In genomic region chr8:54780134-54780942, GRCm38 (mm10) we compare ENCODE assay signal across 8 mouse cellular contexts.
DNase-seq lines count a peak whose midpoint lies in the region; ATAC-seq and TF ChIP-seq lines count a peak whose summit lies in the region.

No protein-coding gene starts in this region.

- H3K4me3 ChIP-seq in intestine, embryonic 16.5 days (ENCODE audit: low read length), result peak overlapping the region; percentile 44
- H3K4me3 ChIP-seq in midbrain, embryonic 10.5 days, result peak overlapping the region; percentile 64
- H3K4me3 ChIP-seq in stomach, postnatal 0 days (ENCODE audit: low read depth, low read length), result peak overlapping the region; percentile 36

- WGBS in intestine, embryonic 16.5 days, result 10% methylated on average over 16 of the region's 16 CpGs
- 8% methylated on average over 16 of the region's 16 CpGs for WGBS in midbrain, embryonic 10.5 days
- WGBS in stomach, postnatal 0 days, result 11% methylated on average over 16 of the region's 16 CpGs

- H3K27me3 ChIP-seq in intestine, embryonic 16.5 days (replicated peaks; ENCODE audit: control insufficient read depth, insufficient read depth, low read length), result no peaks in the 10 kb centered on the region
- H3K27me3 ChIP-seq in midbrain, embryonic 10.5 days (ENCODE audit: low read depth, poor library complexity, severe bottlenecking), result no peaks in the 10 kb centered on the region
- H3K27me3 ChIP-seq in stomach, postnatal 0 days (ENCODE audit: control insufficient read depth, insufficient read depth, low read length), result no peaks in the 10 kb centered on the region

- DNase-seq in brain, adult 2 months (ENCODE audit: low read depth, low spot score), result peak; percentile 31
- peak; percentile 15 to 33 for DNase-seq in cerebellum, postnatal 36 days
- peak; percentile 92 for DNase-seq in heart, adult 11 months
- DNase-seq in left cerebral cortex, postnatal 14 days (ENCODE audit: low spot score in 2 of 2), result peak; percentile 66 to 67
- peak; percentile 82 for DNase-seq in midbrain, embryonic 10.5 days (ENCODE audit: low spot score)
- peak; percentile 54 for DNase-seq in stomach, postnatal 0 days (ENCODE audit: low spot score)

- no peak for TF ChIP-seq EP300 in stomach, postnatal 0 days (optimal IDR thresholded peaks at IDR 0.05)

- intact Hi-C loops in left cerebral cortex, postnatal 14 days (cut with DNase I), result no loop called here

- peak overlapping the region; percentile 52 for H3K9ac ChIP-seq in intestine, embryonic 16.5 days (ENCODE audit: low read depth, low read length)
- 0 out of 2 replicates have a peak overlapping the region, but pooled peaks have one; percentile 38 for H3K9ac ChIP-seq in stomach, postnatal 0 days (ENCODE audit: low read length)

- TF ChIP-seq CTCF in stomach, postnatal 0 days (IDR thresholded peaks at IDR 0.05; ENCODE audit: low read depth), result no peak

- no peaks in the 10 kb centered on the region for H3K4me1 ChIP-seq in intestine, embryonic 16.5 days (ENCODE audit: control insufficient read depth, insufficient read depth, low read length)
- peaks cover 23% of the 10 kb centered on the region for H3K4me1 ChIP-seq in midbrain, embryonic 10.5 days
- H3K4me1 ChIP-seq in stomach, postnatal 0 days (replicated peaks; ENCODE audit: control insufficient read depth, insufficient read depth), result no peaks in the 10 kb centered on the region; the same call in 1 of the 2 replicates

- no peak overlapping the region for H3K27ac ChIP-seq in intestine, embryonic 16.5 days (ENCODE audit: low read length)
- peak overlapping the region; percentile 88 for H3K27ac ChIP-seq in midbrain, embryonic 10.5 days (replicated peaks)
- no peak overlapping the region for H3K27ac ChIP-seq in stomach, postnatal 0 days (replicated peaks)

- H3K36me3 ChIP-seq in intestine, embryonic 16.5 days (ENCODE audit: control insufficient read depth, insufficient read depth, low read length), result no peaks in the 10 kb centered on the region
- H3K36me3 ChIP-seq in midbrain, embryonic 10.5 days, result no peaks in the 10 kb centered on the region
- no peaks in the 10 kb centered on the region for H3K36me3 ChIP-seq in stomach, postnatal 0 days (ENCODE audit: control insufficient read depth, insufficient read depth, low read length)

- H3K4me2 ChIP-seq in intestine, embryonic 16.5 days (ENCODE audit: low read depth, low read length), result peak overlapping the region; percentile 72
- H3K4me2 ChIP-seq in stomach, postnatal 0 days (replicated peaks; ENCODE audit: low read depth), result peak overlapping the region; percentile 68

- no peaks in the 10 kb centered on the region for H3K9me3 ChIP-seq in intestine, embryonic 16.5 days (ENCODE audit: control insufficient read depth, low read length)
- H3K9me3 ChIP-seq in midbrain, embryonic 10.5 days (replicated peaks), result no peaks in the 10 kb centered on the region
- no peaks in the 10 kb centered on the region for H3K9me3 ChIP-seq in stomach, postnatal 0 days (ENCODE audit: control insufficient read depth, low read length)

- peak; percentile 81 for ATAC-seq in intestine, embryonic 16.5 days
- peak; percentile 54; the same call in 1 of the 2 replicates for ATAC-seq in stomach, postnatal 0 days (ENCODE audit: low FRiP score, low TSS enrichment)
- no peak for ATAC-seq in CD4-positive, CD25-positive, alpha-beta regulatory T cell, adult 4 months

Comparison
In these comparisons a context has a peak if more than half of its experiments do, and no peak if none do; other contexts are left out.
1. DNase-seq: peak in every context shown above with its lines; median percentile 92 in heart, adult 11 months; 82 in midbrain, embryonic 10.5 days; 66 in left cerebral cortex, postnatal 14 days; 54 in stomach, postnatal 0 days; 31 in brain, adult 2 months; 24 in cerebellum, postnatal 36 days.